Mouse (Mus musculus) lung, adult 2 months (tissue): ENCODE measurements around the gene Qpctl. TPM values are rescaled to one million over a fixed set of nuclear protein-coding genes. Genes with fewer than 3 reads are reported as not detected.

Source experiments
- DNase-seq: peaks from one replicate; pipeline ENCODE4 v3.0.0; 2022
- H3K4me1 ChIP-seq: fragments of 200-500 bp; 2 replicates; pipeline ENCODE4 v1.6.1; 2011; ENCODE audit warnings: low read length; ENCODE audit not compliant: control insufficient read depth, insufficient read depth
- H3K4me3 ChIP-seq: fragments of 200-500 bp; replicated peaks from 2 replicates; pipeline ENCODE3; 2011; ENCODE audit warnings: low read depth, mild to moderate bottlenecking, control low read depth, low read length; ENCODE audit errors: extremely low read depth
- CTCF ChIP-seq: fragments of 200-500 bp; IDR thresholded peaks from 2 replicates; pipeline ENCODE4 v1.5.1; 2011; ENCODE audit warnings: mild to moderate bottlenecking, low read length, control low read depth; ENCODE audit not compliant: insufficient read depth
- POLR2A ChIP-seq: fragments of 200-500 bp; IDR thresholded peaks from 2 replicates; pipeline ENCODE4 v1.6.1; 2011; ENCODE audit warnings: low read depth, mild to moderate bottlenecking, control low read depth, low read length, borderline replicate concordance; ENCODE audit errors: extremely low read depth
- WGBS: fragments of 180-500 bp; shearing (Covaris S2); methylation state at CpG from one replicate; pipeline ENCODE4 v1.1.7; 2018; 5-methylcytosine and 5-hydroxymethylcytosine counted together
- polyA plus RNA-seq: library from polyadenylated mRNA; depleted of rRNA; stranded (reverse); fragments of >200 nt; gene quantifications from 2 replicates; pipeline ENCODE4 v1.2.3, GENCODE M21; 2012

Gene Qpctl
- polyA plus RNA-seq, 1 experiment: 14.9 TPM

DNA sequence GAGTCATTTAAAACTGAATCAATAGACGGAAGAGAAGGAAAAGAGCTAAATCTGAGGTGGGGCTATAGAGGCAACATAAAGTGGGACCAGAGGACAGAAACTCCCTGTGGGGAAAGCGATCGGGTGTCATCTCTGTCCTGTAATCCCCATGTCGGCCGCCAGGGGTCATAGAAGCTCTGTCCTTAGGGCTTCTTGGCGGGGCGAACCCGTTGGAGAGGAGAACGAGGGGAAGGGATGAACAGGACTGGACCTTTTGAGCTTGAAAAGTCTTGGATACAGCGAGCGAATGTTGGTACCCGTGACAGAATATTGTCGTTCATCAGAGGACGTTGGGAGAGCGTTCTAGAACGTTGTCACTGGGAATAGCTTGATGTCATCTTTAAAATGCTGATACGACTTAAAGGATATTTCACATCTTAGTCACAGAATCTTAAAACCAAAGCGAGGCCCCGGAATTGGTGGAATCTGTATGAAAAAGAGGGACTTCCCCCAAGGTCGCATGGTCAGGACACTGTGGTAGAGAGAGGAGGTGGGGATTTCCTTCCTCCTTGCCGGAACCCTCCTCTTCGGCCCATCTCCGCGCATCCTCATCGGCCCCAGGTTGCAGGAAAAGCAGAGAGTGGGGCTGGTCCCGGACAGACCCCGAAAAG lies 29.5 kb upstream of the Qpctl start:
- 6% methylated on average over 27 of the region's 27 CpGs for WGBS
- TF ChIP-seq POLR2A: no peak
- TF ChIP-seq CTCF: peak; percentile 72
- DNase-seq: peak; percentile 80
- Histone ChIP-seq H3K4me1 (peaks cover 9% of the 10 kb centered on the region), H3K4me3 (no peak overlapping the region)

DNA sequence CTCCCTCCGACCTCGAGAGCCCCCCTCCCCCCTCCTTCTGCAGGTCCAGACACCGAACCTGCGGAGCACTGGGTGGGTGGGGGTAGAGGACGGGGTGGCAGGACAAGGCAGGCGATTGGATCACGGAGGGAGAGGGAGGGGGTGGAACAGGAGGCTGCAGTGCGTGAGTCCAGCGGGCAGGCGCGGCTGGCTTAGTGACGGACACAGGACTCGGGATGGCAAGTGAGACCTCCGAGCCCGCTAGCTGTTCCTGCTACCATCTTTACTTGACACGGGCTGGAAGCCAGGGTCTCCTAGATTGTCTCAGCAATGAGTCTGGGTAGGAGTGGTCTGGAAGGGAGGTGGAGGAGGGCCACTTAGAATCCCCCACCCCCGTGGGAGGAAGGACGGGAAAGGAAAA lies 28.9 kb upstream of the Qpctl start:
- DNase-seq: no peak
- 14% methylated on average over 18 of the region's 18 CpGs for WGBS
- H3K4me1 ChIP-seq: peaks cover 9% of the 10 kb centered on the region
- no peak overlapping the region for H3K4me3 ChIP-seq
- TF ChIP-seq CTCF (no peak), POLR2A (no peak)

DNA sequence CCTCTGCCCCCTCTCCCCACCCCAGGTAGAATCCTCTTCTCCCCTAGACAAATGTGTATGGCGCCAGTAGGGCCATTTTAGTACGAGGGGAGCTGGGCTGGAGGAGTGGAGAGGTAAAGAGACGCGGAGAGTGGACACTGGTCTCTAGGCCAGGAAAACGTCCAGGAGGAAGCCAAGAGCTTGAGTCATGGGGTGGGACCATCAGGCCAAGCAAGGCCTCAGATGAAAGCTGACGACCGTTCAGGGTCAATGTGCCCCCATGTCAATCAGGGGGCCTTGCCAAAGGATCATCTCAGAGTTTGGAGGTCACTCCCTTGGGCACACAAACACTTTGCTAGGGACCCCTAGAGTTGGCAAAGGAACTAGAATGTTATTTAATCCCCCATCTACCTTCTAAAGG lies 28.1 kb upstream of the Qpctl start:
- Histone ChIP-seq H3K4me1 (peaks cover 8% of the 10 kb centered on the region), H3K4me3 (no peak overlapping the region)
- DNase-seq: no peak
- WGBS: 75% methylated on average over 7 of the region's 7 CpGs
- TF ChIP-seq CTCF (no peak), POLR2A (no peak)

DNA sequence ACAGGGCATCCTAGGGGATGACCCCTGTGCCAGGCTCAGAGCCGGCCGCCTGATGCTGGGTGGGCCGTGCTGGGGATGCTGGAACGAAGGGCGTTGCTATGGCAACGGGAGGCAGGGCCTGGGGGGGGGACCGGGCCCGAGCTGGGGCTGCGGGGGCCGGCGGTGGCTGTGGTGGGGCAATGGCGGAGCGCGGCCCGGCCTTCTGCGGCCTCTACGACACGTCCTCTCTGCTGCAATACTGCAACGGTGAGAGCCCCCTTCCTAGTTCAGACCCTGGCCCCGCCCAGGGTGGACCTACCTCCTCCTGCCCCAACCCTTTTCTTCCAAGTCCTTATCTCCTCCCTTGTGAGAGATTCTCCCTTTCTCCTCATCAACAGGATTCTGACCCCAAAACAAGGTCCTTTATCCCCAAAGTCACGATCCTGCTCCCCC lies 27.4 kb upstream of the Qpctl start:
- no peak for DNase-seq
- Histone ChIP-seq H3K4me1 (peaks cover 8% of the 10 kb centered on the region), H3K4me3 (no peak overlapping the region)
- 7% methylated on average over 20 of the region's 21 CpGs for WGBS
- TF ChIP-seq POLR2A: no peak
- TF ChIP-seq CTCF: no peak

DNA sequence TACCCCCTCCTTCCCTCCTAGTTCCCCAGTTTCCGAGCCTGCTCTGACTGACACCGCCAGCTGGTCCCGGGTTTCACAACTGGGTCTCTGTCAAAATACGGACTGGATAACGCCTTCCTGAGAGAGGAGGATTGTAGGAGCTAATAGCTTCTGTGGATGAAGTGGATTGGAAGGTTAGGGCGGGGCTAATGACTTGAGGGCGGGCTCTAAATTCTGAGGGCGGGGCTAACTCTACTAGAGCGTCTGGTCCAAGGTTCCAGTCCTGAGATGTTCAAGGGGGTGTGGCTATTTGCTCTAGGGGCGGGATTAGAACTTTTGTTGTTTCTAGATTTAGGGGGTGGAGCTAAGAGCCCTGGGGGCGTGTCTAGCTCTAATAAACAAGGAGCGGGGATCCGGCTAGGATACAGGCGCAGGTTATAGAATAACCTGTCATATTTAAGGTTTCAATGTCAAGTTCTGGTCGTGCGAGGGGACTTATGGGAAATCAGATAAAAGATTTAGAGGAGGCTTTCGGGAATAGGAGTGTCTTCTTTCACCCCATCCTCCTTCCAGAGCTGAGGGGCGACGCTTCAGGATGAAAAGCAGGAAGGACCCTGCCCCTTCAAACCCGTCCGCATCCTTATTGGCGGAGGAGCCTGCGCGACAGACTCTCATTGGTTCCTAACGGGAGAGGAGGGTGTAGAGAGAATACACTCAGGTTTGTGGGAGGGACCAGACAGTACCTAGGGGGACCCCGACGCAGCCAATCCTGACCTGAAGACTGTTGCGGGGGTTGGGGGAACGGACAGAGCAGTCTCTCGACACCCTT lies 26.8 kb upstream of the Qpctl start, which contains the start of gene Eml2:
Eml2 (plus strand) TSS at position 714 of the 808 bp plus-strand sequence.
- WGBS: 3% methylated on average over 30 of the region's 30 CpGs
- TF ChIP-seq POLR2A (no peak), CTCF (no peak)
- no peak for DNase-seq
- Histone ChIP-seq H3K4me1 (peaks cover 8% of the 10 kb centered on the region), H3K4me3 (no peak within 1 kb of the TSS)

DNA sequence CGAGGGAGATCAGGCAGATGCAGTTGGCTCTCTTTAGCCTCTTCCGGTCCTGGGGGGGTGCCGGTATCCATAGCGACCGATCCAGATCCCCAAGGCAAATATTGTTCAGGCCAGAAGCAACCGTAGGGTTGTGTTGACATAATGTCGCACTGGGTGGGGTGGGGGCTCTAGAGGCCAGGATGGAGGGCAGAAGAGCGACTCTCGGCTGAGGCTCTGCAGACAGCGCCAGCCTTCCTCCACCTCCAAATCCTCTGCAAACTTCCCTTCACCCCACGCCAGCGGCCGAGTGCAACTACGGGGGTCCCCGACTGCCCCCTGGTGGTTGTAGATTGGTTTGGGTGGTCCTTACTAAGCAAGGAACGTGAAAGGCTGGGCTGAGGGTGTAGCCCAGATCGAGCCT lies 23.8 kb upstream of the Qpctl start:
- peak; percentile 68 for DNase-seq
- 3% methylated on average over 17 of the region's 17 CpGs for WGBS
- no peak for TF ChIP-seq POLR2A
- peak; percentile 66 for TF ChIP-seq CTCF
- Histone ChIP-seq H3K4me1 (0 out of 2 replicates have a peak, but pooled peaks cover 2% of the 10 kb centered on the region), H3K4me3 (no peak overlapping the region)

DNA sequence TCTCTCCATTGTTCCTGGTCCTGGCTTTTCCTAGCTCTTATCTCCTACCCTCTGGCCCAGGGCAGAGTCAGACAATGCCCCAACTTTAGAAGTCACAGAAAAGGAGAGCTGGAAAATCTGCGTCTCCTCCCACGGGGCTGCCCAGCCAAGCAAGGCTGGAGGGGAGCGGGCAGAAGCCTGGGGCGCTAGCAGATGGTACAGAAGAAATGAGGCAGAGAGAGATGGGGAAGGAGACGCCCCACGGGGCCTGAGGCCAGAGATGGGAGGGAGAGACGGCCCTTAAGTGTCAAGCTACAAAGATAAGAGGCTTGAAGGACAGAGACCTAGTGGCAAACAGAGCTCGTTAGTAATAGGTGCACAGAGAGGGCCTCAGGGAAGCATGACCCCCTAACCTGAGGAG lies 22.7 kb upstream of the Qpctl start:
- WGBS: 44% methylated on average over 8 of the region's 8 CpGs
- Histone ChIP-seq H3K4me3 (no peak overlapping the region), H3K4me1 (0 out of 2 replicates have a peak, but pooled peaks cover 2% of the 10 kb centered on the region)
- TF ChIP-seq POLR2A (no peak), CTCF (no peak)
- no peak for DNase-seq

DNA sequence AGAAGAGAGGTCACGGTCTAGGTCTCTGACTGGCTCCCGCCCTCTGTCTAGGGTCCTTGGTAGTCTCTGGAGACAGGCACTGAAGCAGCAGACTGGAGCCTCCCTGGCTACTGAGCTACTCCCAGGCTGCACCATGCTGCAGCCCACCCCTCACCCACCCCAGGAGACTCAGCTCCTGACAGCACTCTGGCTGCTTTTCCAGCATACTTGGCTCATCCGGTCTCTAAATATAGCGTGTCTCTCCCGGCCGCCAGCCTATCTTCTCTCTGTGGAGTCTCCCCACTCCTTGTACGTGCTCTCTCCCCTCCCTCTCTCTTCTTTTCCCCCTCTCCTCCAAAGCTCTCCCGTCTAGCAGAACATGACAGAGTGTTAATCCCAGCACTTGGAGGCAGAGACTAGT lies 21.1 kb upstream of the Qpctl start:
- whole genome bisulfite sequencing: 42% methylated on average over 8 of the region's 8 CpGs
- no peak for TF ChIP-seq CTCF
- 0 out of 2 replicates have a peak, but pooled peaks cover 2% of the 10 kb centered on the region for H3K4me1 ChIP-seq
- no peak for DNase-seq
- H3K4me3 ChIP-seq: no peak overlapping the region

DNA sequence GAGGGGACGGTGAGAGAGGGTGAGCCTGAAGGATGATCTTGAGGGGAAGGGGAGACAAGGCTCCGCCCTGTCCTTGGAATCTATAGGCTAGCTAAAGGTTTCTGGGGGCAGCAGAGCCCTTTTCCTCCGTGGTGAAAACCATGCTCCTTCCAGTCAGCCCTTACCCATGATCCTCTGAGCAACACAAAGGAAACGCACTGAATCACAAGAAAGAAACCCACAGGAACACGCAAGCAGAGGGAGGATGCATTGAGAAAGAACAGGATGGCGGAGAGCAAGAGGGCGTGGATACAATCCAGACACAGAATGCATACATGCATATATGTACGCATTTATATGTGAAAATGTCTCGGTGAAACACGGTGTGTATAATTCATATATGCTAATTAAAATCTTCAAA lies 20.4 kb upstream of the Qpctl start:
- WGBS: 57% methylated on average over 10 of the region's 10 CpGs
- TF ChIP-seq CTCF (no peak), POLR2A (no peak)
- Histone ChIP-seq H3K4me1 (0 out of 2 replicates have a peak, but pooled peaks cover 2% of the 10 kb centered on the region), H3K4me3 (no peak overlapping the region)
- DNase-seq: no peak

DNA sequence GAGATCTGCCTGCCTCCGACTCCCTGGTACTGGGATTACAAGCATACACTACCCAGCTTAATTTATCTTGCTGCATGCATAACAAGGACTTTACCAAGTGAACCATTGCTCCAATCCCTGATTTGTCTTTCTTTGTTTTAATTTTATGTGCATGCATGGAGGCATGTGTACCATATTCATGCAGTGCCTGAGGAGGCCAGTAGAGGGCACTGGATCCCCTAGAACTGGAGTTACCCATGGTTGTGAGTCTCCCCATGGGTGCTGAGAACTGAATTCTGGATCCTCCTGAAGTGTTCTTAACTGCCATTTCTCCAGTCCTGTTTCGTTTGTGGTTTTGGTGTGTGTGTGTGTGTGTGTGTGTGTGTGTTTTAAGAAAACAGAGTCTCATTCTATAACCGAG lies 17.9 kb upstream of the Qpctl start:
- no peak for DNase-seq
- Histone ChIP-seq H3K4me1 (no peaks in the 10 kb centered on the region), H3K4me3 (no peak overlapping the region)
- WGBS: 81% methylated on average over 3 of the region's 3 CpGs
- TF ChIP-seq POLR2A (no peak), CTCF (no peak)
